8 mouse cellular contexts compared by ENCODE assay signal in genomic region chr1:93634481-93634891, GRCm38 (mm10). TPM values are rescaled to one million over a fixed set of nuclear protein-coding genes. Genes with fewer than 3 reads are reported as not detected.
DNase-seq lines count a peak whose midpoint lies in the region; ATAC-seq and TF ChIP-seq lines count a peak whose summit lies in the region.

No protein-coding gene starts in this region.

- no peak for ATAC-seq in heart, postnatal 0 days (ENCODE audit: insufficient read depth, low read depth)
- no peak for ATAC-seq in liver, embryonic 14.5 days (ENCODE audit: insufficient read depth)
- no peak for ATAC-seq in neural tube, embryonic 13.5 days (ENCODE audit: low read depth)

- no peaks in the 10 kb centered on the region for H3K9me3 ChIP-seq in heart, postnatal 0 days (replicated peaks; ENCODE audit: control insufficient read depth, low read length)
- no peaks in the 10 kb centered on the region for H3K9me3 ChIP-seq in liver, embryonic 14.5 days (ENCODE audit: control insufficient read depth, low read length)
- H3K9me3 ChIP-seq in neural tube, embryonic 13.5 days: no peaks in the 10 kb centered on the region

- no peak for TF ChIP-seq CTCF in heart, postnatal 0 days (IDR thresholded peaks at IDR 0.05; ENCODE audit: low read depth)
- no peak for TF ChIP-seq CTCF in liver, embryonic 14.5 days (IDR thresholded peaks at IDR 0.05; ENCODE audit: low read depth)

- peak overlapping the region; percentile 83 for H3K4me3 ChIP-seq in heart, postnatal 0 days (ENCODE audit: low read depth, low read length)
- H3K4me3 ChIP-seq in liver, embryonic 14.5 days (ENCODE audit: insufficient read depth in 1 of 2, low read depth in 2 of 2, low read length in 2 of 2): peak overlapping the region; percentile 66 to 86
- H3K4me3 ChIP-seq in neural tube, embryonic 13.5 days: peak overlapping the region; percentile 97

- peak overlapping the region; percentile 85 for H3K27ac ChIP-seq in heart, postnatal 0 days (ENCODE audit: low read depth)
- H3K27ac ChIP-seq in liver, embryonic 14.5 days: no peak overlapping the region
- peak overlapping the region; percentile 93 for H3K27ac ChIP-seq in neural tube, embryonic 13.5 days (replicated peaks)

- H3K4me1 ChIP-seq in heart, postnatal 0 days (ENCODE audit: control insufficient read depth, insufficient read depth): peaks cover 23% of the 10 kb centered on the region
- peaks cover 19 to 37% of the 10 kb centered on the region in 2 experiments for H3K4me1 ChIP-seq in liver, embryonic 14.5 days (replicated peaks; ENCODE audit: control insufficient read depth in 2 of 2, insufficient read depth in 2 of 2, low read length in 1 of 2)
- peaks cover 30% of the 10 kb centered on the region for H3K4me1 ChIP-seq in neural tube, embryonic 13.5 days (replicated peaks)

- no peak for TF ChIP-seq EP300 in heart, postnatal 0 days (IDR thresholded peaks at IDR 0.05; ENCODE audit: low read depth)
- no peak for TF ChIP-seq EP300 in liver, embryonic 14.5 days (IDR thresholded peaks at IDR 0.05; ENCODE audit: low read depth)

- H3K36me3 ChIP-seq in heart, postnatal 0 days (replicated peaks; ENCODE audit: control insufficient read depth, insufficient read depth, low read length): peaks cover 4% of the 10 kb centered on the region; the same call in 1 of the 2 replicates
- H3K36me3 ChIP-seq in liver, embryonic 14.5 days (replicated peaks; ENCODE audit: control insufficient read depth, insufficient read depth, low read depth): no peaks in the 10 kb centered on the region
- H3K36me3 ChIP-seq in neural tube, embryonic 13.5 days: peaks cover 22% of the 10 kb centered on the region; the same call in 1 of the 2 replicates

- H3K9ac ChIP-seq in heart, postnatal 0 days (replicated peaks; ENCODE audit: low read depth, low read length): peak overlapping the region; percentile 81
- peak overlapping the region; percentile 72 for H3K9ac ChIP-seq in liver, embryonic 14.5 days (replicated peaks)
- peak overlapping the region; percentile 96 for H3K9ac ChIP-seq in neural tube, embryonic 13.5 days

- H3K27me3 ChIP-seq in heart, postnatal 0 days (ENCODE audit: control insufficient read depth, insufficient read depth, low read length): no peaks in the 10 kb centered on the region
- no peaks in the 10 kb centered on the region for H3K27me3 ChIP-seq in liver, embryonic 14.5 days (ENCODE audit: control insufficient read depth, insufficient read depth, low read length)
- no peaks in the 10 kb centered on the region for H3K27me3 ChIP-seq in neural tube, embryonic 13.5 days

- peak overlapping the region; percentile 92 for H3K4me2 ChIP-seq in heart, postnatal 0 days (ENCODE audit: low read depth, low read length)
- peak overlapping the region; percentile 81 for H3K4me2 ChIP-seq in liver, embryonic 14.5 days (ENCODE audit: low read depth)
- H3K4me2 ChIP-seq in neural tube, embryonic 13.5 days: peak overlapping the region; percentile 90

- peak; percentile 14 to 23 for DNase-seq in urinary bladder, postnatal 36 days (ENCODE audit: low spot score in 2 of 2)
- DNase-seq in urinary bladder, postnatal 4 days (ENCODE audit: low spot score in 2 of 2): no peak
- peak; percentile 32 for DNase-seq in fibroblast of lung, adult 2 months (ENCODE audit: low read depth)
- peak; percentile 40 for DNase-seq in heart, postnatal 0 days (ENCODE audit: low spot score)
- DNase-seq in kidney, postnatal 36 days: peak; percentile 66 to 74
- DNase-seq in liver, embryonic 14.5 days (ENCODE audit: low read depth in 3 of 3, low spot score in 3 of 3): no peak
- no peak for DNase-seq in T-cell, adult 2 months (ENCODE audit: low spot score)

- WGBS in heart, postnatal 0 days: 9% methylated on average over 6 of the region's 6 CpGs
- 7% methylated on average over 6 of the region's 6 CpGs for WGBS in liver, embryonic 14.5 days (ENCODE audit: insufficient replicate concordance)
- WGBS in neural tube, embryonic 13.5 days: 10% methylated on average over 6 of the region's 6 CpGs

RNA-seq across cellular contexts. Expression of gene Stk25, which starts 24.0 kb away (rescaled TPM):
- 134 and 174 TPM in 2 replicates for total RNA-seq in heart, postnatal 0 days (2014; rRNA removed; ENCODE audit: low replicate concordance)
- polyA plus RNA-seq in heart, postnatal 0 days (2015; fragmentation: Nextera tagmentation; extraction: Ambion mirVana): 107 and 108 TPM in 2 replicates
- 28.4 and 39.2 TPM in 2 replicates for polyA plus RNA-seq in liver, embryonic 14.5 days (2012; rRNA removed)
- polyA plus RNA-seq in liver, embryonic 14.5 days (2014; fragmentation: Nextera tagmentation; extraction: Ambion mirVana): 39.9 and 41.1 TPM in 2 replicates
- polyA plus RNA-seq in neural tube, embryonic 13.5 days (2015; fragmentation: Nextera tagmentation; extraction: Ambion mirVana): 305 and 310 TPM in 2 replicates

RNA-seq across cellular contexts. Expression of gene Bok, which starts 51.0 kb away (rescaled TPM):
- total RNA-seq in heart, postnatal 0 days (2014; rRNA removed; ENCODE audit: low replicate concordance): 50.8 and 61.5 TPM in 2 replicates
- polyA plus RNA-seq in heart, postnatal 0 days (2015; fragmentation: Nextera tagmentation; extraction: Ambion mirVana): 25.6 and 27.6 TPM in 2 replicates
- polyA plus RNA-seq in liver, embryonic 14.5 days (2012; rRNA removed): 1.9 TPM in 2 replicates
- 2.8 and 3.0 TPM in 2 replicates for polyA plus RNA-seq in liver, embryonic 14.5 days (2014; fragmentation: Nextera tagmentation; extraction: Ambion mirVana)
- 58.2 and 62.0 TPM in 2 replicates for polyA plus RNA-seq in neural tube, embryonic 13.5 days (2015; fragmentation: Nextera tagmentation; extraction: Ambion mirVana)

Comparison
In these comparisons a context has a peak if more than half of its experiments do, and no peak if none do; other contexts are left out.
1. DNase-seq: peak in urinary bladder, postnatal 36 days (2 of 2), fibroblast of lung, adult 2 months (single experiment), heart, postnatal 0 days (single experiment) and kidney, postnatal 36 days (2 of 2); none in urinary bladder, postnatal 4 days (0 of 2), liver, embryonic 14.5 days (0 of 3) and T-cell, adult 2 months (single experiment).
2. Peak in every context shown above with its lines, with median percentiles within 50 percentile points of each other: H3K4me2 ChIP-seq, H3K4me3 ChIP-seq and H3K9ac ChIP-seq.